Mouse (Mus musculus) liver, embryonic 13.5 days (tissue): ENCODE measurements around the gene Eml3. TPM values are rescaled to one million over a fixed set of nuclear protein-coding genes. Genes with fewer than 3 reads are reported as not detected.
A peak's percentile ranks its signal among the peaks of the same experiment; 100 is the strongest.

Experiments used
- ATAC-seq: fragments of 200-750 bp; cut with Nextera tagmentation; 2 replicates; pipeline ENCODE4 v1.8.0; 2017; ENCODE audit warnings: low read depth, mild to moderate bottlenecking, moderate number of reproducible peaks, moderate library complexity
- DNase-seq: peaks from one replicate; pipeline ENCODE4 v3.0.0; 2022
- H3K27ac ChIP-seq: fragments of 300-500 bp; sonication (generic); 2 replicates; pipeline ENCODE4 v1.5.1; 2015; ENCODE audit warnings: moderate library complexity, mild to moderate bottlenecking, inconsistent platforms
- H3K27me3 ChIP-seq: fragments of 300-500 bp; sonication (generic); 2 replicates; pipeline ENCODE4 v1.6.1; 2015; ENCODE audit warnings: mild to moderate bottlenecking, inconsistent platforms
- H3K36me3 ChIP-seq: fragments of 300-500 bp; sonication (generic); 2 replicates; pipeline ENCODE4 v1.6.1; 2015; ENCODE audit warnings: mild to moderate bottlenecking, inconsistent platforms
- H3K4me1 ChIP-seq: fragments of 300-500 bp; sonication (generic); replicated peaks from 2 replicates; pipeline ENCODE4 v1.6.1; 2015; ENCODE audit warnings: inconsistent platforms
- H3K4me2 ChIP-seq: fragments of 300-500 bp; sonication (generic); 2 replicates; pipeline ENCODE4 v1.6.1; 2015; ENCODE audit warnings: inconsistent platforms, mild to moderate bottlenecking, moderate library complexity
- H3K4me3 ChIP-seq: fragments of 300-500 bp; sonication (generic); replicated peaks from 2 replicates; pipeline ENCODE4 v1.5.1; 2015; ENCODE audit warnings: mild to moderate bottlenecking, inconsistent platforms
- H3K9ac ChIP-seq: fragments of 300-500 bp; sonication (generic); 2 replicates; pipeline ENCODE4 v1.6.1; 2015; ENCODE audit warnings: mild to moderate bottlenecking, inconsistent platforms
- H3K9me3 ChIP-seq: fragments of 300-500 bp; sonication (generic); replicated peaks from 2 replicates; pipeline ENCODE4 v1.6.1; 2016; ENCODE audit warnings: inconsistent platforms
- WGBS: fragments of 180-500 bp; shearing (Covaris S2); methylation state at CpG from one replicate; pipeline ENCODE4 v1.1.7; 2015; ENCODE audit not compliant: insufficient replicate concordance; 5-methylcytosine and 5-hydroxymethylcytosine counted together
- microRNA-seq: library from miRNA; unstranded; fragments of <30 nt; microRNA quantifications from one replicate; pipeline ENCODE4, GENCODE M21; 2016
- polyA plus RNA-seq: library from polyadenylated mRNA; unstranded; fragments of >200 nt; fragmentation: Nextera tagmentation; extraction: Ambion mirVana; gene quantifications from 2 replicates; pipeline ENCODE4 v1.2.1, GENCODE M21; 2015

Gene Eml3
- polyA plus RNA-seq, 1 experiment from 2014 or later, result 15.2 TPM

- Histone ChIP-seq H3K4me1 (peaks cover 45% of the 10 kb centered on the region), H3K36me3 (no peaks in the 10 kb centered on the region), H3K4me3 (peak within 1 kb of the TSS; percentile 61), H3K27me3 (peaks cover 63% of the 10 kb centered on the region), H3K9me3 (no peaks in the 10 kb centered on the region), H3K4me2 (peak within 1 kb of the TSS; percentile 85), H3K27ac (peak within 1 kb of the TSS; percentile 58; the same call in 1 of the 2 replicates), H3K9ac (peak within 1 kb of the TSS; percentile 63)
- peak; percentile 52 for DNase-seq
- WGBS, result 1% methylated on average over 42 of the region's 42 CpGs
- peak; percentile 73 for ATAC-seq
Measured at GRCm38 (mm10) chr19:8989066-8989566, 59.8 kb downstream of the Eml3 start, which contains the start of gene Ahnak. TSS of gene Ahnak (plus strand) at chr19:8989284.

DNA sequence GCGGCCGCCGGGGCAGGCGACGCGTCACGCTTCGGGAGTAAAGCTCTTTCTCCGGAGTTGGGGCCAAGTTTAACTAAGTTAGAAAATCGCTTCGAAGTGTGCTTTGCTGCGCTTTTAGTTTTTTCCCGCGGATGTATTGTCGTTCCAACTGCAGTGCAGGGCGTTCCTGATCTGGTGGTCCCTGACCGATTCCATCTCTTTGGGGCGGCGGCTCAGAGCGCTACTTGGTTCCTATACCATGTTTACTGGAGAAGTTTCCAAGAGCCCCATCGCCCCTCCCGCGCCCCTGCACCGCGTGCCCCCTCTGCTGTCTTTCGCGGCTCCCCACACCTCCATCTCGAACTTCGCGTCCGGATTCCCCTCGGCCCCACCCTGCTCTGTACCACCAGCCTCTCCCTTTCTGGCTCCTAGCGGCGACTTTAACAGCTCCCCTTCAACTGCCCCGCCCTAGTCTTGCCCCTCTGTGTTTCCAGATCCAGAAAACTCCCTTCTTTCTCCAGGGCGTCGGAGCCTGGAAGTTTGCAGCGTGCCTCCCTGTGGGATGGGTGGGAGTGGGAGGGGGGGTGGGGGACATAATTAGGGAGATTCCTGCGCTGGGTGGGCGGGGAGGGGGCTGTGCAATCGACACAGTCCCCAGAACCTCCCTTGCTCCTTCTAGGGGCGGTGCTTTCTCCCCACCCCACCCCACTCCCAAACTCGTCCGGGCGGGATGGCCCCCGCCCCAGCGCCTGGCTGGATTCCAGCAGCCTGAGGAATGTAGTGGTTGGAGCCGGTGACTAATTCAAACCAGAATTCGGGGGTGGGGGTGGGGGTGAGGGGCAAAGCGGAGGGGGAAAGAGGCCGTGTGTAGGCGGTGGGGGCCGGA is 60.4 kb downstream of the Eml3 start:
- H3K4me3 ChIP-seq, result peak overlapping the region; percentile 61
- H3K27ac ChIP-seq, result 0 out of 2 replicates have a peak overlapping the region, but pooled peaks have one; percentile 58
- under 1% methylated on average over 53 of the region's 53 CpGs for WGBS
- no peaks in the 10 kb centered on the region for H3K9me3 ChIP-seq
- peak; percentile 6; the same call in 1 of the 2 replicates for ATAC-seq
- peak overlapping the region; percentile 85 for H3K4me2 ChIP-seq
- H3K27me3 ChIP-seq, result peaks cover 63% of the 10 kb centered on the region
- H3K9ac ChIP-seq, result peak overlapping the region; percentile 63
- DNase-seq, result no peak
- no peaks in the 10 kb centered on the region for H3K36me3 ChIP-seq
- H3K4me1 ChIP-seq, result peaks cover 44% of the 10 kb centered on the region

DNA sequence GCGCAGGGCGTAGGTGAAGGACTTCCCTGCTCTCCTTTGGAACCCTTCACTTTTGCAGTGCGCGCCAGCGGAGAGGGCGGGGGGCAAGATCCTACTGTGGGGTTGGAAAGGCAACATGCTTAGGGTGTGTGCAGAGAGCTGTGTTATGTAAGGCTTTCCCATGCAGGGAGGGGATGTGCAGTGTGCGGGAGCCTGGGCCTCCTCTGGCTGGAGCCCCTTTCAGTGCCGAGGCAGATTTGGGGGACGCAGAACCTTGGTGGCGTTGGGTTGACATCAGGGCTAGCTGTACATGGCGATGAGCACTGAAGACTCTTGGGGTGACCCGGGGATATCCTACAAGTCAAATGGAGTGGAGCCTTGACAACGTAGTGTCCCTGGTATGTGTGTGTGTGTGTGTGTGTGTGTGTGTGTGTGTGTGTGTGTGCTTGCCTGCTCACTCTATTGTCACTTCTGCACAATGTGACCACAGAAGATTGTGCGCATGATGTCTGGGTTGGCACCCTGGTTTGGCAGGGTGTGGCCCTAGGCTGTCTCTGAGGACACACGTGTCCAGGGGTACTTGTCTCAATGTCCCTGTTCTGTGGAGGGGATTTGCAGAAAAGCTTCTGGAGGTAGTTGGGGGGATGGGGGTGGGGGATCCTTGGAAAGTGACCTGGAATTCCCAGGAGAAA is 61.2 kb downstream of the Eml3 start:
- Histone ChIP-seq H3K9ac (0 out of 2 replicates have a peak overlapping the region, but pooled peaks have one; percentile 63), H3K9me3 (no peaks in the 10 kb centered on the region), H3K36me3 (no peaks in the 10 kb centered on the region), H3K4me1 (peaks cover 44% of the 10 kb centered on the region), H3K27ac (no peak overlapping the region), H3K4me2 (peak overlapping the region; percentile 85), H3K27me3 (peaks cover 60% of the 10 kb centered on the region), H3K4me3 (peak overlapping the region; percentile 61)
- DNase-seq (no peak), ATAC-seq (no peak; the same call in 1 of the 2 replicates)
- WGBS, result 24% methylated on average over 15 of the region's 15 CpGs

Small RNA genes within 50 kb of the gene (microRNA-seq; reads per million reads assigned to microRNA genes)
- gene Mir5136, result not detected

Other genes with a start within 250 kb of the Eml3 start
- 118 and 128 TPM in 2 replicates for gene Slc3a2, start 206.2 kb upstream of the Eml3 start, polyA plus RNA-seq
- gene Wdr74, start 193.7 kb upstream of the Eml3 start, polyA plus RNA-seq, result 80.8 and 81.6 TPM in 2 replicates
- 0.81 and 1.3 TPM in 2 replicates for gene 1700092M07Rik, start 188.8 kb upstream of the Eml3 start, polyA plus RNA-seq
- gene Stx5a, start 188.1 kb upstream of the Eml3 start, polyA plus RNA-seq, result 48.2 and 51.9 TPM in 2 replicates
- gene Nxf1, start 172.5 kb upstream of the Eml3 start, polyA plus RNA-seq, result 93.3 and 104 TPM in 2 replicates
- 66.1 and 74.2 TPM in 2 replicates for gene Tmem223, start 158.6 kb upstream of the Eml3 start, polyA plus RNA-seq
- gene Tmem179b, start 155.1 kb upstream of the Eml3 start, polyA plus RNA-seq, result 93.6 and 97.1 TPM in 2 replicates
- gene Taf6l, start 143.1 kb upstream of the Eml3 start, polyA plus RNA-seq, result 16.6 and 17.2 TPM in 2 replicates
- gene Polr2g, start 131.0 kb upstream of the Eml3 start, polyA plus RNA-seq, result 105 and 110 TPM in 2 replicates
- 1.5 TPM in 2 replicates for gene Zbtb3, start 127.0 kb upstream of the Eml3 start, polyA plus RNA-seq
- 25.1 and 27.4 TPM in 2 replicates for gene Ttc9c, start 110.2 kb upstream of the Eml3 start, polyA plus RNA-seq
- 2.8 and 3.0 TPM in 2 replicates for gene Hnrnpul2, start 109.5 kb upstream of the Eml3 start, polyA plus RNA-seq
- gene AC129217.1, start 99.8 kb upstream of the Eml3 start, polyA plus RNA-seq, result not detected in 2 replicates
- 33.8 and 37.2 TPM in 2 replicates for gene Bscl2, start 92.1 kb upstream of the Eml3 start, polyA plus RNA-seq
- 0.52 and 0.73 TPM in 2 replicates for gene Gng3, start 90.4 kb upstream of the Eml3 start, polyA plus RNA-seq
- 0.05 and 0.18 TPM in 2 replicates for gene Lrrn4cl, start 78.8 kb upstream of the Eml3 start, polyA plus RNA-seq
- gene Ubxn1, start 58.1 kb upstream of the Eml3 start, polyA plus RNA-seq, result 112 and 125 TPM in 2 replicates
- gene Uqcc3, start 48.6 kb upstream of the Eml3 start, polyA plus RNA-seq, result 37.8 and 38.5 TPM in 2 replicates
- gene Lbhd1, start 45.8 kb upstream of the Eml3 start, polyA plus RNA-seq, result 81.2 and 113 TPM in 2 replicates
- gene Gm49403, start 45.6 kb upstream of the Eml3 start, polyA plus RNA-seq, result not detected in 2 replicates
- 89.5 and 92.3 TPM in 2 replicates for gene 1810009A15Rik, start 40.7 kb upstream of the Eml3 start, polyA plus RNA-seq
- gene Gm49416, start 40.6 kb upstream of the Eml3 start, polyA plus RNA-seq, result not detected in 2 replicates
- 26.1 and 26.5 TPM in 2 replicates for gene Ints5, start 36.5 kb upstream of the Eml3 start, polyA plus RNA-seq
- 41.4 and 52.7 TPM in 2 replicates for gene Ganab, start 31.5 kb upstream of the Eml3 start, polyA plus RNA-seq
- 20.1 and 22.8 TPM in 2 replicates for gene B3gat3, start 9.2 kb upstream of the Eml3 start, polyA plus RNA-seq
- gene Rom1, start 196 bp upstream of the Eml3 start, polyA plus RNA-seq, result 2.7 and 2.8 TPM in 2 replicates
- 99.5 and 114 TPM in 2 replicates for gene Mta2, start 12.3 kb downstream of the Eml3 start, polyA plus RNA-seq
- gene Tut1, start 24.3 kb downstream of the Eml3 start, polyA plus RNA-seq, result 18.7 and 20.2 TPM in 2 replicates
- gene Eef1g, start 37.5 kb downstream of the Eml3 start, polyA plus RNA-seq, result 298 and 320 TPM in 2 replicates
- gene Ahnak, start 59.7 kb downstream of the Eml3 start, polyA plus RNA-seq, result 1.4 and 1.6 TPM in 2 replicates
- not detected in 2 replicates for gene Scgb1a1, start 158.4 kb downstream of the Eml3 start, polyA plus RNA-seq
- gene Asrgl1, start 206.1 kb downstream of the Eml3 start, polyA plus RNA-seq, result 11.5 and 14.9 TPM in 2 replicates